Mouse (Mus musculus) E14TG2a.4 (cell line): Measurements from ENCODE around the gene Dynlt3.
"Not testable (repeated sequence)": the region's sequence is repeated elsewhere in the genome, so short reads cannot be mapped to it uniquely, and the experiment has no call there.

Experiments used
- CTCF ChIP-seq: conservative IDR thresholded peaks from 2 replicates; pipeline ENCODE4 v1.5.1; 2014; ENCODE audit warnings: low read length
- POU5F1 ChIP-seq: IDR thresholded peaks from 2 replicates; pipeline ENCODE4 v1.6.1; 2014; ENCODE audit warnings: low read length, borderline replicate concordance

GRCm38 (mm10) chrX:9640126-9640525 lies 22.7 kb downstream of the Dynlt3 start:
- not testable (repeated sequence) for TF ChIP-seq CTCF, POU5F1
